Mouse (Mus musculus) hindbrain, embryonic 15.5 days (tissue): ENCODE measurements around the gene Dio3. TPM values are rescaled to one million over a fixed set of nuclear protein-coding genes. Genes with fewer than 3 reads are reported as not detected.
A peak's percentile ranks its signal among the peaks of the same experiment; 100 is the strongest.

Experiments used
- ATAC-seq: fragments of 200-750 bp; cut with Nextera tagmentation; 2 replicates; pipeline ENCODE4 v1.8.0; 2017; ENCODE audit warnings: low read depth, moderate number of reproducible peaks, moderate TSS enrichment; ENCODE audit not compliant: low FRiP score
- H3K27ac ChIP-seq: fragments of 300-500 bp; sonication (generic); replicated peaks from 2 replicates; pipeline ENCODE4 v1.5.1; 2015; ENCODE audit warnings: mild to moderate bottlenecking, inconsistent platforms
- H3K27me3 ChIP-seq: fragments of 300-500 bp; sonication (generic); 2 replicates; pipeline ENCODE4 v1.6.1; 2015; ENCODE audit warnings: control low read depth, inconsistent platforms
- H3K36me3 ChIP-seq: fragments of 300-500 bp; sonication (generic); 2 replicates; pipeline ENCODE4 v1.6.1; 2015; ENCODE audit warnings: control low read depth, inconsistent platforms
- H3K4me1 ChIP-seq: fragments of 300-500 bp; sonication (generic); replicated peaks from 2 replicates; pipeline ENCODE4 v1.6.1; 2015; ENCODE audit warnings: control low read depth, inconsistent platforms
- H3K4me2 ChIP-seq: fragments of 300-500 bp; sonication (generic); 2 replicates; pipeline ENCODE4 v1.6.1; 2015; ENCODE audit warnings: moderate library complexity, mild to moderate bottlenecking, inconsistent platforms
- H3K4me3 ChIP-seq: fragments of 300-500 bp; sonication (generic); 2 replicates; pipeline ENCODE4 v1.5.1; 2015; ENCODE audit warnings: mild to moderate bottlenecking, inconsistent platforms
- H3K9ac ChIP-seq: fragments of 300-500 bp; sonication (generic); 2 replicates; pipeline ENCODE4 v1.6.1; 2015; ENCODE audit warnings: inconsistent platforms
- H3K9me3 ChIP-seq: fragments of 300-500 bp; sonication (generic); 2 replicates; pipeline ENCODE4 v1.6.1; 2016; ENCODE audit warnings: control low read depth, inconsistent platforms
- WGBS: fragments of 180-500 bp; shearing (Covaris S2); methylation state at CpG from one replicate; pipeline ENCODE4 v1.1.7; 2015; 5-methylcytosine and 5-hydroxymethylcytosine counted together
- polyA plus RNA-seq: library from polyadenylated mRNA; unstranded; fragments of >200 nt; fragmentation: Nextera tagmentation; extraction: Ambion mirVana; gene quantifications from 2 replicates; pipeline ENCODE4 v1.2.1, GENCODE M21; 2015

The Dio3 gene
- polyA plus RNA-seq = 1.9 and 3.3 TPM in 2 replicates

DNA sequence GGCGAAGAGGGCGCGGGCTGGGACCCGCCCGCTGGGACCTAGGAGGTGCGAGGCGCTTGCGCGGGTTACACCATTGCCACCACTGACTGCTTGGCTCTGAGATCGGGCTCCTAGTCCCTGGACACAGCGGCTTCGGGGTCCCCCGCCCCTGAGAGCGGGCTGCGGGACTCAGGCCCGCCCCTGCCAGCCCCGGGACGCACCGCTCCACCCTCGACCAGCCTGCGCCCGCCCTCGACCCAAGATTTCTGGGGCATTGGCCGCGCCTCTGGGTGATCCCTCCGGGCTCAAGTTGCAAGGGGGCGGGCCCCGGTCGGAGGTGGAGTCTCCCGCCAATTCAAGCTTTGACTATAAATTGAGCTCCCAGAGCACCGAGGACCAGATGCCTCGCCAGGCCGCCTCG is at the start of gene Dio3:
Gene Dio3 (plus strand): TSS at position 216 of the 400 bp plus-strand sequence.
- H3K9ac ChIP-seq = peak within 1 kb of the TSS; percentile 33

GRCm38 (mm10) chr12:110230296-110230695 is 48.6 kb upstream of the Dio3 start:
- ATAC-seq = no peak
- Histone ChIP-seq H3K9ac (no peak overlapping the region), H3K27me3 (no peaks in the 10 kb centered on the region), H3K36me3 (no peaks in the 10 kb centered on the region), H3K4me2 (no peak overlapping the region), H3K4me3 (no peak overlapping the region), H3K4me1 (no peaks in the 10 kb centered on the region), H3K9me3 (no peaks in the 10 kb centered on the region), H3K27ac (no peak overlapping the region)
- 88% methylated on average over 7 of the region's 7 CpGs for WGBS

More for the DNA sequence above, at the start of gene Dio3:
- Histone ChIP-seq H3K4me3 (peak within 1 kb of the TSS; percentile 53), H3K4me2 (peak within 1 kb of the TSS; percentile 85), H3K36me3 (no peaks in the 10 kb centered on the region), H3K27ac (no peak within 1 kb of the TSS), H3K27me3 (peaks cover 96% of the 10 kb centered on the region), H3K4me1 (peaks cover 33% of the 10 kb centered on the region), H3K9me3 (no peaks in the 10 kb centered on the region)
- peak; percentile 36; the same call in 1 of the 2 replicates for ATAC-seq
- WGBS = 0% methylated on average over 29 of the region's 34 CpGs

DNA sequence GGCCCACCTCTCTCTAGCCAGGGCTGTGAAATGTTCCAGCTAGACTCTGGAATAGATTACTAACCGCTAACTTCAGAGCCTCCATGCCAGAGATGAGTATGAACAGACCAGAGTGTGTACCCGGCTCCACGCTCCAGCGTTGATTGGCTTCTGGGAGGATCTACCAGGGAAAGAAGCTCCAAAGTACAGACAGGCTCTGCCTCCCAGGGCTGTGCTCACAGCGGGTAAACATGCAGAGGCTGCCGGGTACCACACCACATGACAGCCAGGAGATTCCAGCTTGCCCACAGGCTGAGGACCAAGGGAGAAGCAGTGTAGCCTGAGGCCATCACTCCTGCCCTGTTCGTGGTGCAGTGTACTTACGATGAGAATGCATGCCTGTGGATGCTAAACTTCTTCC is 48.1 kb upstream of the Dio3 start:
- no peak for ATAC-seq

GRCm38 (mm10) chr12:110231709-110232600 is 46.9 kb upstream of the Dio3 start:
- Histone ChIP-seq H3K4me2 (no peak overlapping the region), H3K9me3 (no peaks in the 10 kb centered on the region), H3K4me1 (no peaks in the 10 kb centered on the region), H3K36me3 (no peaks in the 10 kb centered on the region), H3K27ac (no peak overlapping the region), H3K9ac (no peak overlapping the region), H3K27me3 (no peaks in the 10 kb centered on the region), H3K4me3 (no peak overlapping the region)
- ATAC-seq = no peak
- WGBS = 34% methylated on average over 13 of the region's 13 CpGs

More for the DNA sequence above, 48.1 kb upstream of the Dio3 start:
- Histone ChIP-seq H3K27me3 (no peaks in the 10 kb centered on the region), H3K27ac (no peak overlapping the region), H3K9ac (no peak overlapping the region), H3K4me3 (no peak overlapping the region), H3K4me2 (no peak overlapping the region), H3K4me1 (no peaks in the 10 kb centered on the region), H3K9me3 (no peaks in the 10 kb centered on the region), H3K36me3 (no peaks in the 10 kb centered on the region)
- 77% methylated on average over 8 of the region's 8 CpGs for WGBS

GRCm38 (mm10) chr12:110235908-110236307 is 43.0 kb upstream of the Dio3 start:
- Histone ChIP-seq H3K9ac (no peak overlapping the region), H3K27ac (no peak overlapping the region), H3K9me3 (no peaks in the 10 kb centered on the region), H3K4me3 (no peak overlapping the region), H3K36me3 (no peaks in the 10 kb centered on the region), H3K4me2 (no peak overlapping the region), H3K27me3 (no peaks in the 10 kb centered on the region), H3K4me1 (no peaks in the 10 kb centered on the region)
- no peak for ATAC-seq
- WGBS = 96% methylated on average over 4 of the region's 4 CpGs

GRCm38 (mm10) chr12:110237046-110237445 is 41.8 kb upstream of the Dio3 start:
- no peak for ATAC-seq
- H3K4me1 ChIP-seq = no peaks in the 10 kb centered on the region
- no peak overlapping the region for H3K9ac ChIP-seq
- WGBS = 82% methylated on average over 7 of the region's 7 CpGs
- H3K9me3 ChIP-seq = no peaks in the 10 kb centered on the region
- no peak overlapping the region for H3K4me2 ChIP-seq
- no peaks in the 10 kb centered on the region for H3K36me3 ChIP-seq
- no peak overlapping the region for H3K4me3 ChIP-seq
- H3K27ac ChIP-seq = no peak overlapping the region
- H3K27me3 ChIP-seq = no peaks in the 10 kb centered on the region

DNA sequence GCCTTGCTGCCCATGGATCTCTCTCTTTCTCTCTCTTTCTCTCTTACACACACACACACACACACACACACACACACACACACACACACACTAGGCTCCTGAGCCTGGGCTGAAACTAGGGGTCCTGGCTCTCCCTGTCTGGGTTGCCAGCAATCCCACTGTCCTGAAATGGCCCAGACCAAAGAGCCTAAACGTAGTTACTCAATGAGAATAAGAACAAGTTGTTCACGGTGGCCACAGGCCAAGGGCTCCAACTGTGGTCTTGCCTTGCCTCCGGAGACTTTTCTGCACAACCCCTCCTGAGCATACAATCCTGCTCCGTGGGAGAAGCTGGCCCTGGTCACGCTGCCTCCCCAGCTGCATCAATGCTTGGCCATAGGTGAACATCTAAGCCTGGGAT is 39.5 kb upstream of the Dio3 start:
- WGBS = 80% methylated on average over 5 of the region's 5 CpGs
- Histone ChIP-seq H3K4me2 (no peak overlapping the region), H3K4me1 (no peaks in the 10 kb centered on the region), H3K27me3 (no peaks in the 10 kb centered on the region), H3K9ac (no peak overlapping the region), H3K9me3 (no peaks in the 10 kb centered on the region), H3K27ac (no peak overlapping the region), H3K36me3 (no peaks in the 10 kb centered on the region), H3K4me3 (no peak overlapping the region)
- no peak for ATAC-seq

GRCm38 (mm10) chr12:110244581-110244980 is 34.3 kb upstream of the Dio3 start:
- Histone ChIP-seq H3K4me1 (no peaks in the 10 kb centered on the region), H3K27me3 (no peaks in the 10 kb centered on the region), H3K36me3 (no peaks in the 10 kb centered on the region), H3K4me3 (no peak overlapping the region), H3K27ac (no peak overlapping the region), H3K9me3 (no peaks in the 10 kb centered on the region), H3K4me2 (no peak overlapping the region), H3K9ac (no peak overlapping the region)
- ATAC-seq = no peak
- 94% methylated on average over 6 of the region's 6 CpGs for WGBS

DNA sequence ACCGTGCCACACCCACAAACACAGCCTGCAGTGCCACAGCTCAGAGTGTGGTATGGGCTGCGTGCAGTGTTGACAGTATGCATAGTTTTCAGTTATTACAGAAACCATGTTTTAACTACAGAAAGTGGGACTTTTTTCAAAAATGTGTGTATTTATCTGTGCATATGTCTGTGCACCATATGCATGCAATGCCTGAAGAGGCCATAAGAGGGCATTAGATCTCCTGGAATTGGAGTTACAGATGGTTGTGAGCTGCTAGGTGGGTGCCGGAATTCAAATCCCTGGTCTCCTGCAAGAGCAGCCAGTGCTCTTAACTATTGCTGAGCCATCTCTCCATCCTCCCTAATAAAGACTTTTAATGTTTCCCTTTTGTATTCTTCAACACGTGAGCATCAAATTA is 33.4 kb upstream of the Dio3 start:
- no peaks in the 10 kb centered on the region for H3K4me1 ChIP-seq
- no peak overlapping the region for H3K4me2 ChIP-seq
- no peaks in the 10 kb centered on the region for H3K27me3 ChIP-seq
- no peaks in the 10 kb centered on the region for H3K9me3 ChIP-seq
- no peak for ATAC-seq
- H3K36me3 ChIP-seq = no peaks in the 10 kb centered on the region
- no peak overlapping the region for H3K9ac ChIP-seq
- no peak overlapping the region for H3K27ac ChIP-seq
- WGBS = 94% methylated on average over 4 of the region's 4 CpGs
- no peak overlapping the region for H3K4me3 ChIP-seq

DNA sequence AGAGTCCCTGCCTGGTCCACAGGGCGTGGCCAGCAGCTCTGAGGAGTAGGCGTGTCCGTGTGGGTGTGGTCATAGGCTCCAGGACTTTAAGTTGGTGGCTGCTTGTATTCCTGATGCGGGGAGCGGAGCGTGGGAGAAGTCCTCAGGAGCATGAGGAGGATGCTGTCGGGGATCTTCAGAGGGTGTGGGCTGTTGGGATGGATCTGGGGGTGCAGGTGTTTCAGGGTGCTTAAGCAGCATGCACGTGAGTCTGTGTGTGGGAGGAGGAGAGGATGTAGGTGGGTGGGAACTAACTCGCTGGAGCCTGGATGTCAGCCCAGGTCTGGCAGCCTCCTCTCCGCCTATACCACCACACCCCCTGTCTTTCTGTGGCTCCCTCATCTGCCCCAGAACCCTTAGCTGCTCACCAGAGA is 26.7 kb upstream of the Dio3 start:
- Histone ChIP-seq H3K36me3 (no peaks in the 10 kb centered on the region), H3K4me1 (no peaks in the 10 kb centered on the region), H3K9me3 (no peaks in the 10 kb centered on the region), H3K4me2 (no peak overlapping the region), H3K9ac (no peak overlapping the region), H3K4me3 (no peak overlapping the region), H3K27ac (no peak overlapping the region), H3K27me3 (no peaks in the 10 kb centered on the region)
- no peak for ATAC-seq
- 36% methylated on average over 10 of the region's 10 CpGs for WGBS

- WGBS = 52% methylated on average over 10 of the region's 10 CpGs
- Histone ChIP-seq H3K27ac (no peak overlapping the region), H3K9me3 (no peaks in the 10 kb centered on the region), H3K4me2 (no peak overlapping the region), H3K27me3 (no peaks in the 10 kb centered on the region), H3K4me1 (no peaks in the 10 kb centered on the region), H3K9ac (no peak overlapping the region), H3K4me3 (no peak overlapping the region), H3K36me3 (no peaks in the 10 kb centered on the region)
- no peak for ATAC-seq
These were observed 23.1 kb upstream of the Dio3 start for GRCm38 (mm10) chr12:110255731-110256130.

- Histone ChIP-seq H3K27me3 (no peaks in the 10 kb centered on the region), H3K36me3 (no peaks in the 10 kb centered on the region), H3K4me1 (no peaks in the 10 kb centered on the region), H3K9ac (no peak overlapping the region), H3K27ac (no peak overlapping the region), H3K9me3 (no peaks in the 10 kb centered on the region), H3K4me3 (no peak overlapping the region), H3K4me2 (no peak overlapping the region)
- 49% methylated on average over 14 of the region's 14 CpGs for WGBS
- ATAC-seq = no peak
These were observed 22.2 kb upstream of the Dio3 start for GRCm38 (mm10) chr12:110256478-110257220.
